Mouse (Mus musculus) heart, postnatal 36 days (tissue): Measurements from ENCODE around the gene Urgcp. TPM values are rescaled to one million over a fixed set of nuclear protein-coding genes. Genes with fewer than 3 reads are reported as not detected.

Source experiments
- DNase-seq, 2 experiments: peaks; one replicate each; pipeline ENCODE4 v3.0.0; 2021 to 2022
- intact Hi-C: fragments of 180-260 bp; cut with DNase I; formaldehyde crosslinking; loops from one replicate; pipeline ENCODE4 v1.15.1; 2025
- total RNA-seq, 2 experiments: library from RNA; stranded (reverse); gene quantifications; 2 replicates each; pipeline ENCODE4 v1.2.3; 2021

The Urgcp gene
- total RNA-seq, 2 experiments from 2014 or later, result 57.1 to 59.1 TPM

DNA sequence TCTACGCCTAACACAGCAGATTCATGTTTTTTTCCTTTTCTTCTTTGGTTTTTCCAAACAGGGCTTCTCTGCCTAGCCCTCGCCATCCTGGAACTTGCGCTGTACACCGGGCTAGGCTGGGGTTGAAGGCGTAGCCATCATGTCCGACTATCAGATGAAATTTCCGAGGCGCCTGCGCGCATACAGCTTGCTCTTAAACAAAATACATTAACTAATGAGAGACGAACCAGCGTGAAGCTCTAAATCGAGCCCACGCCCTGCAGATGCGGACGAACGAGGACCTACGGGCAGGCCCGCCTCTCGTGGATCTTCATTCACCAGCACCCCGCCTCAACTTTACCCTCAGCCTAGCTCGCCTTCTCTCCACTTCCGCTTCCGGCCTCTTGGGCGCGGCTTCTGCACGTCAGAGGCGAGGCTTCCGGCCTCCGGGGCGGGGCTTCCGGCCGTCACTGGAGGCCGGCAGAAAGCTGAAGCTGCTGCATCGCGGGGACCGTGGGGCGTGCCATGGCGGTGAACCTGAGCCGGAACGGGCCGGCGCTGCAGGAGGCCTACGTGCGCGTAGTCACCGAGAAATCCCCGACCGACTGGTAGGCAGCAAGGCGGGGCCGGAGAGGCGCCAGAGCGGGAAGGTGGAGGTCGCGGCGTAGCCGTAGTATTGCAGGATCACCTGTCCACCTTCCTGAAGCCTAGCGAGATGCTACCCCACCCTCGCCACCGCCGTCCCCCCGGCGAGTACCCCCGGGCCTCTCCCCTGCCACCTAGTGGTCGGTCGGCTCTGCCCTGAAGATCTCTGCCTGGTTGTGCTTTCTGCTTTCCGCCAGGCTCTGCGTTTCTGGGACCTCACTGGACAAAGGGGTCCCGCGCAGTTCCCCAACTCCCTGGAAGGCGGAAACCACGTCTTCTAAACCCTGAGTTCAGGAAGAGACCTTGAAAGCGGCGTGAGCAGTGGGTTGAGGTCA lies 26.2 kb upstream of the Urgcp start, which contains the start of gene Dbnl:
Dbnl (plus strand) TSS at position 433 of the 959 bp plus-strand sequence.
- intact Hi-C loops, result loop anchor here (2.0 to 5.0 kb wide), 4 partner anchors 48 to 90 kb away; partner anchors contain the start of genes Pold2 and Polm

DNA sequence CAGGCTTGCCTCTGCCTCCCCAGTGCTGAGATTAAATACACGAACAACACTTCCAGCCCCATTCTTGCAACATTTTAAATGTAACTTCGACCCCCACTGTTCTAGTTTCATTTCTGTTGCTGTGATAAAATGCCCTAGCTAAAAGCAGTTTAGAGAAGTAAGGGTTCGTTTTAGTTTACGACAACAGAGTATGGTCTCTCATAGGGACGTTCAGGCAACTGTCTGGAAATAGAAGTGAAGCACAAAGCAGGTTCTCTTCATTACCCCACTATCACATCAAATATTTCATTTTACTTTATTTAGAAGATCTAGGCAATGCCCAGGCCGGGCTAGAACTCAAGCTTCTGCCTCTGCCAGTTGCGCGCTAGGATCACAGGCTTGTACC lies 25.5 kb upstream of the Urgcp start:
- intact Hi-C loops, result loop anchor here (2.0 to 5.0 kb wide), 4 partner anchors 47 to 91 kb away; partner anchors contain the start of genes Pold2 and Polm
- no peak for DNase-seq

More for the DNA sequence above, 26.2 kb upstream of the Urgcp start, which contains the start of gene Dbnl:
- peak; percentile 97 for DNase-seq

DNA sequence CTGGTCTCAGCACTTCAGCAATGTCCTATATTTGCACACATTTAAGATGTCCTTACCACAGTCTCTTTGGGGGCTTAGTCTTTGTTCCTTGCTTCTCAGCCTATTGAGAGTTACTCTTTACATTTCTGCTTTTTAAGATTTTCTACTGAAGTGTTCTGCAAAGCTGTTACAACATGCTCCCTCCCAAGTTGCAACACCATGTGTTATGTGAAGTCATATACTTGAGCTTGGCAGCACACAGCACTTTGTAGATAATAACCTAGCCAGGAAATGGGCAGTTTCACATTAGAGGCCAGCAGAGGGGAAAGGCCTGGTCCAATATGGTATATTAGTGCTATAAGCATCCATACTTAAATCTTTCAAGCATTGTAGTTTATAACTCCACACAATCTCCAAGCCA lies 23.6 kb upstream of the Urgcp start:
- DNase-seq, result no peak
- intact Hi-C loops, result loop anchor here (2.0 to 5.0 kb wide), 3 partner anchors 21 to 78 kb away; partner anchors contain the start of gene Polm

DNA sequence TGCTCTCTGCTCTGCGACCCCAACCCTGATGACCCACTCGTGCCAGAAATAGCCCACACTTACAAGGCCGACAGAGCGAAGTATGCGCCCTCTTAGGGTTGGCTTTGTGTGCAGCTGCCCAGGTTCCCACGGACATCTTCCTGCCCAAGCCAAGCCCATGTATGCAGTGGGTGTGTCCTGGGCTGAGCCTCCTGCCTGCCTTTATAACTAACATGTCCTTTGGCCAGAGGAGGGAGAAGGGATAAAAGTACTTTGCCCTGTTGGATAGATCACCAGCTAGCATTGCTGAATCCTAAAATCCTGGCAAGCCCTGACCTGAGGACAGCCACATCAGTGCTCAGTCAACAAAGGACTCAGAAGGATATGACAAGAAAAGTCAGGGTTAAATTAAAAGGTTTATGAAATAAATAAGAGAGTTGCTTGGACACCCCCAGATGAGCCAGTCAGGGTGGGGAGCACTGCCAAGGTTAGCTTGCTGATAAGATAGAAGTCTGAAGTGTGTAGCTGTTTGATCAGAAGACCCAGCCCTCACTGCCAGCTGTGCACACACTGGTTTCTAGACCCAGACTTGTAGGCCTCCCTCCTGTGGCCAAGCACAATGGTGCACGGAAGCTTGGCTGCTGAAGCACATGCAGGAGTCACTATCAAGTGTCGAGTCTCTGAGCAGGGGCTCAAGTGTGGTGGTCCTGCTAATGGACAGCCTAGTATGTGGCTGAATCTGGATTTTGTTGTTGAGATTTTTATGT lies 20.2 kb upstream of the Urgcp start:
- intact Hi-C loops, result no loop called here
- no peak for DNase-seq

DNA sequence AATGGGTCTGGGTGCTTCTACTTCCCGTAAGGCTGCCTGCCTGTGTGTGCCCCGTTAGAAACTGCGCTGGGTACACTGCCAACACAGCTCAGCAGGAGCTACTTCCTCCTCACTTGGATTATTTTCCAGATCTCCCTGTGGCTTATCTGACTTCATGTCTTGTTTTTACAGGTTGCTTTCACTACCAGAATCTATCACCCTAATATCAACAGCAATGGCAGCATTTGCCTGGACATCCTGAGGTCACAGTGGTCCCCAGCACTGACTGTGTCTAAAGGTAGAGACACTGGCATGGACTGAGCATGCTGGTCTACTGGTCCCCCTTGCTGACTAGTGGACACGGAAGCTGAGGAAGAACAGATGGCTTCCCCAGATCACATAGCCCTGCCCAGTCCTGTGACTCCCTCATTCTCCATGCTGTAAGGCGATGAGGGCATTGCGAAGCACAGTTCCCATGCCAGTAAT lies 17.9 kb upstream of the Urgcp start:
- intact Hi-C loops, result no loop called here
- no peak for DNase-seq

DNA sequence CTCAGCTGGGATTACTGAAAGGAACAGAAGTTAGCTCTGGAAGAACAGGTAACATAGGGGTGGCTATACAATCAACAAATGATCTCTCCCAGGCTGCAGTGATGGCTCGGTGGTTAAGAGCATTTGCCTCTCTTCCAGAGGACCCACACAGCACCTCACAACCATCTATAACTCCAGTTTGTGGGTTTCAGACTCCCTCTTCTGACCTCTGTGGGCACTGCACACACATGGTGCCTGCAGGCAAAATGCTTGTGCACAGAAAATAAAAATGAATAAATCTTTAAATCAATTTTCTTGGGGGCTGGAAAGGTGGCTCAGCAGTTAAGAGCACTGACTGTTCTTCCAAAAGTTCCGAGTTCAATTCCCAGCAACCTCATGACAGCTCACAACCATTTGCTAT lies 16.3 kb upstream of the Urgcp start:
- intact Hi-C loops, result no loop called here
- no peak for DNase-seq

DNA sequence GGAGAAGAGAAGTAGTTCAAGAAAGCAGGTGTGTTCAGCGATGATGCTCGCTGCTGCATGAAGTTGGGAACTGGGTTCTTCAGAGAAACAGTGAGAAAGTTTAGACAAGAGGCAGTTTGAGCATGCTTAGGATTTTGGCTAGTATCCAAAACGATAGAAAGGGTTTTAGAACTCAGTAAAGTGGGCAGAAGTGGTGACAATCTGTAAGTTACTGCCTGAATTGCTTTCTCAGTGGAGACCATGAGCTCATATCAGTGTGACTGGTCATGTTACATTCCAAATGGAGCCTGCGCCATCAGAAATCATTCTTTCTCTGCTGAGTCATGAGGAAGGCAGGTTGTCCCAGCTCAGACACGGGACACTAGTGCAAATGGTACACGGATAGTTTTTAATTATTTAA lies 3.8 kb upstream of the Urgcp start:
- intact Hi-C loops, result no loop called here
- DNase-seq, result no peak

DNA sequence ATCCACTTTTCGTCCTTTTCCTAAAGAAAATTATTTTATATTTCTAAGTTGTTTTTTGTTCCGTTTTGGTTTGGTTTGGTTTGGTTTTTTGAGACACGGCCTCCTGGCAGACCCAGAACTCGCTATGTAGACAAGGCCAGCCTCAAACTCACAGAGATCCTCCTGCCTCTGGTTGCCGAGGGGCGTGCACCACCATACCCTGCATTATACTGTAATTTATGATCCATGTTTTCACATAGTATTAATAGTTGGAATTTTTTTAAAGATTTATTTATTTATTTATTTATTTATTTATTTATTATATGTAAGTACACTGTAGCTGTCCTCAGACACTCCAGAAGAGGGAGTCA lies 432 bp upstream of the Urgcp start:
- no peak for DNase-seq
- intact Hi-C loops, result loop anchor here (1.0 to 2.0 kb wide), 2 partner anchors 22 to 56 kb away; no protein-coding TSS in a partner anchor

DNA sequence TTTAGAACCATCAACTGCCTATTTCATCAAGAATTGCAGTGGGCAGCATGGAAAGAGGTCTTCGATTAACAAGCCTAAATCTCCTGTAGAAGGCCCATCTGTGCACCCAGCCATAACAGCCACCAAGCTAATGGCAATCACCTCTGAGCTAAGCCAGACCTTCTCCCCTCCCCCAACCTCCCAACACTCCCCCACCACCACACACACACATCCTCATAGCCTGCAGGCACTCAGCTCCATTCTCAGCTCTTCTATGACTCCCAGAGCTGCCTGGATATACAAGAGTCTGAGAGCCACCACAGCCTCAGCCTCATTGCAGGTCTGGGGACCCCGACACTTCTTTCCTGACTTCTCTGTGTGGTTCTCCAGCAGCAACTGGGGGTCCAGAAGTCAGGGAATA lies 8.4 kb downstream of the Urgcp start:
- intact Hi-C loops, result no loop called here
- no peak for DNase-seq

DNA sequence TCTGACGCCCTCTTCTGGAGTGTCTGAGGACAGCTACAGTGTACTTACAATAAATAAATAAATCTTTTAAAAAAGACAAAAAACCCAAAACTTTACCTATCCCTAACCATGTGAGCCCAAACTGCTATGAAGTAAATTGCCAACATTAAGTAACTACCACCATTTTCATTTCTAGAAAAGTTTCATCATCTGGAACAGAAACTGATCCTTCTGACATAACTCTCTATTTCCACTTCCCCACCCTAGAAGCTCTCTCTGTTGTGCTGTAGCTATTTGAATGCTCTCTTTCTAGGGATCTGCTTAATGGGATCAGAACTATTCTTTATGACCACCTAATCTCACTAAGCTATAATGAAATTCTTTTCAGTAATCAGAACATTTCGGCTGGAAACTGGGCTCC lies 17.2 kb downstream of the Urgcp start:
- DNase-seq, result no peak

DNA sequence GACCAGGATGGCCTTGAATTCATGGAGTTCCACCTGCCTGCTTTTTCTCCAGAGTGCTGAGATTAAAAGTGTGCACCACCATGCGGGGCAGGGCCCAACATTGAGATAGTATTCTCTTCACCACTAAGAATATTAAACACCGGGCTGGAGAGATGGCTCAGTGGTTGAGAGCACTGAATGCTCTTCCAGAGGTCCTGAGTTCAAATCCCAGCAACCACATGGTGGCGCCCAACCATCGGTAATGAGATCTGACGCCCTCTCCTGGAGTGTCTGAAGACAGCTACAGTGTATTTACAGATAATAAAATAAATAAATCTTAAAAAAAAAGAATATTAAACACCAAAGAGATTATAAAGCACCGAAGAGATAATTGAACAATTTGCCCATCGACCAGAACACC lies 20.1 kb downstream of the Urgcp start:
- peak in 1 of 2 experiments; percentile 41 for DNase-seq
- intact Hi-C loops, result no loop called here

More for the DNA sequence above, 17.2 kb downstream of the Urgcp start:
- intact Hi-C loops, result no loop called here

DNA sequence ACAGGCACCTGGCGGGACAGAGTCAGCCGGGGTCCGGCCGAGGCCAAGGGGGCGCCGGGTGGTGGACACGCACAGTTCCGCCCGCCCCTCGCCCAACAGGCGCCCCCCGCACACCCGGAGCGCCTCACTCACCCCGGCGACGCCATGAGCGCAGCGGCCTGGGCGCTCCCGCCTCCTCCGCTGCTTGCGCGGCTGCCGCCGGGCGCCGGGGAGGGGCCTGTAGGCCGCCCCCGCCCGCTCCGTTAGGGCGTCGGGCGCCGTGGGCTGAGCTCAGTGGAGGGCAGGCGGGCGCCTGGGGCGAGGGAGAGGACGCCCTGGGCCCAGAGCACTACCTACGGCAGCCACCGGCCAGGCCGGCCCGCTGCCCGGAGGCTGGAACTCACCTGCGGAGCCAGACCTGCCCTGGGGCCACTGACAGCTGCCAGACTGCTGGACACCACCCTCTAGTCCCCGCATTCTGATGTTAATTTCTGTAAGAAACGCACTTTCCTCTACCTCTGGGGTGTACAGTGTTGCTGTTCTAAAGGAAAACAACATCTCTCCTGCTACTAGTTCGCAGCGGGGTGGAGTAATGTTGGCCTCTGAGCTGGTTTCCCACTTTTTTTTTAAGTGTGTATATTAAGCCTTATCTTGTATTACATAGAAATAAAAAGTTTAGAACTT lies 21.1 kb downstream of the Urgcp start:
- DNase-seq, result peak; percentile 82 to 87
- intact Hi-C loops, result loop anchor here (1.0 to 2.0 kb wide), 3 partner anchors 21 to 48 kb away; partner anchors contain the start of genes Dbnl and Urgcp

DNA sequence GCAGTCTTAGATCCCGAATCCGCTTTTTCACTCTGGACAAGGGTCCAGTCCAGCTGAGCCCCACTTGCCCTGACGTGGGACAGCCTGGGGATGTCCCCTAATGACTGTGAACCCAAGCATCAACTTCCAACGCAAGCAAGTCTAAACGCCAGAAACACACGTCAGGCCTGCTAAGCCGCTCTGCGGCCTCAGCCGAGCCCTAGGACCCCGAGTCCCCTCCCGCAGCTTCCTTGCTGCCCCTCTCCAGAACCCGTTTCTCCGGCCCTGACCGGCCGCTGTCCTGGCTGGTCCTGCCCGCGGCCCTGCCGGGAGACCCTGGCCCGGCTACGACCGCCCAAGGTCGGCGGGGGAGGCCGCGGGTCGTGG lies 21.6 kb downstream of the Urgcp start:
- intact Hi-C loops, result loop anchor here (1.0 to 2.0 kb wide), 3 partner anchors 22 to 48 kb away; partner anchors contain the start of genes Dbnl and Urgcp
- DNase-seq, result no peak

DNA sequence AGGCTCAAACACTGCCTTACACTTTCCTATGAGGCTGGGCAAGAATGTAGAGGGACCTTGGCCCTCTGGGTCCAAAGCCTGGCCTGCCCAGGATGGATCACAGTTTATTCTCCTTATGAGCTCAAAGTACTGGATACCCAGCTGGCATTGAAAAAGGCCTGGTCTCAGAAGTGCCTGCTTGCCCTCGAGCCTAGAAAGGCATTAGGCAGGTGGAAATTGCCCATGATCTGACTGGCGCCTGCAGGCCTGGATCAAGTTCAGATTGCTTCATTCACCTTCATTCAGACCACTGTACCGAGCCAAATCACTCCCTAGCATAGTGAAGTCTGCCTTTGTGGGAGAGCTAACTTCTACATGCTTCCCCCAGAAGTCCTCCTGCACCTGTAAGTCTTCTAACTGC lies 22.3 kb downstream of the Urgcp start:
- intact Hi-C loops, result loop anchor here (1.0 to 2.0 kb wide), 3 partner anchors 22 to 49 kb away; partner anchors contain the start of genes Dbnl and Urgcp
- no peak for DNase-seq

DNA sequence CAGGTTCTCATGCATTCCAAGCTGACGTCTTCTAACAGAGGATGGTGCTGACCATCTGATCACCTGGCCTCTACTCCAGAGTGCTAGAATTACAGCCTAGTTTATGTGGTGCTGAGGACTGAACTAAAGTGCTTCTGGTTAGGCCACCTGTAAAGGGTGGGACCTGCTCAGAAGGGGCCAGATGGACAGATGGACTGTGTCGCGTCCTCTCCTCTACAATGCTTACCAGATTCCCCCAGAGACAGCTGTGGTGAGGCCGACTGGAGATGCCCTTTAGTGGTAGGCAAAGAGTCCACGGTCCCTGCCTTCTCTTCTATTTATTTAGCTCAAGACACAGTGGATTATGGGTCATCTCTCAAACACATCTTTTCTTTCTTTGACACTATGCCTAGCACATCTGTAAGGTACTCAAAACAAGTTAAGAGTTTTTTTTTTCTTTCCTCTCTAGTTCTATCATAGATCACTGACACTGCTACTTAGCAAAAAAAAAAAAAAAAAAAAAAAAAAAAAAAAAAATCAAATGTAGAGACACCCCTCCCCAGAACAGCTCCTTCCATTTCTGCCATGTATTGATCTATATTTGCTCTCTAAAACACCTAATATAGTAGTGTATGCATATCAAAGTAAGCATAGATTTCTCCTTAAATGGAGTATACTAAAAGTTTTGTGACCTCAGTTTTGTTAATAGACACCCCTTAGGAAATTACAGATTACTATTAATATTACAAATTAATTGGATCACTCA lies 23.1 kb downstream of the Urgcp start:
- intact Hi-C loops, result no loop called here
- no peak for DNase-seq

DNA sequence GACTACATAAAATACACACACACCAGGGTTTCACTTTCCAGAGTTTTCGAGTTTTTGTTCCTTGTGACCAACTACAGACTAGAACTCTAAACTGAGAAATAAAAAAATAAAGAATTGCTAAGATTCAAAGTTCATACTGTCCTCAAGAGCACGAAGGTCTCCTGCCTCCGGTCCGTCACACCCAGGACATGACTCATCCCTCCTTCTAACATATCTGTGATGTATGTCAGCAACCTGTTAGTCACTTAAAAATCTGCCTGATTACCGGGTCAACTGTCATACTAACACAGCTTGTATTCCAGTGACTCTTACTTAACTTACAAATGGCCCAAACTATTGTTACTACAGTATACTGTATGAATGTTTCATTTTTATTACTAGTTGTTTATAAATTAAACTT lies 25.0 kb downstream of the Urgcp start:
- no peak for DNase-seq
- intact Hi-C loops, result no loop called here

DNA sequence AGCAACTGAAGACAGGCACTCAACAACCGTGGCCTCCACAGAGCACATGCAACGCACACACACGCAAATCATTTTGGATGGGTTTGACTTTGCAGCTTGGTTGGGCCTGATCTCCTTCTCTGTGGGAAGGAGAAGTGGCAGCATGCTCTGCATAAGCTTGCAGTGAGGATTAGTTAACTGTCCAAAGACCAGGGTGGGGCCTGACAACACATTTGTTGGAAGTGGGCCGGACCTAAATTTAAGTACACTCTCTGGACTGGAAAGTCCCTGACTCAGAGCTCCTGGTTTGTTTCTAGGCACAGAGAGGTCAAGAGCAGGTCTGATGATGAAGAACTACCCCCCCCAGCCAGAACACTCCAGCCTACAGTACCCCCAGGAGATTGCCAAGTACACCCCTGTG lies 27.9 kb downstream of the Urgcp start:
- intact Hi-C loops, result no loop called here
- no peak for DNase-seq

DNA sequence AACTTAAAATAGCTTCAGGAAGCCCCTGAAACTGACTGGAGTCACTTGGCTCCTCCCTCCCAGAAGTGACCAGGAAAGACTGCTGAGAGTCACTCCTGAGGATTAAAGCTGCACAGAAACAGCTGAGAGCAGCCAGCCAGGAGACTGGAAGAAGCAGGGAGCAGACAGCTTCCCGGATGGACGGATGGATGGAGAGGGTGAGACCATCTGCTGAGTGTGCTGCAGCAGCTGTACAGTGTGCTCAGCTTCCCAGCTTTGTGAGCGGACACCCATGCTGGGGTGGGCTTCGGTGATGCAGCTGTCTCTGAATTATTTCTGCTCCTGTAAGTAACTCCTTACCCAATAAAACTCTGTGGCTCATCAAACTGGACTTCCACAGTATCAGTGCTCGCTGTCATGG lies 29.8 kb downstream of the Urgcp start:
- DNase-seq, result no peak
- intact Hi-C loops, result no loop called here

DNA sequence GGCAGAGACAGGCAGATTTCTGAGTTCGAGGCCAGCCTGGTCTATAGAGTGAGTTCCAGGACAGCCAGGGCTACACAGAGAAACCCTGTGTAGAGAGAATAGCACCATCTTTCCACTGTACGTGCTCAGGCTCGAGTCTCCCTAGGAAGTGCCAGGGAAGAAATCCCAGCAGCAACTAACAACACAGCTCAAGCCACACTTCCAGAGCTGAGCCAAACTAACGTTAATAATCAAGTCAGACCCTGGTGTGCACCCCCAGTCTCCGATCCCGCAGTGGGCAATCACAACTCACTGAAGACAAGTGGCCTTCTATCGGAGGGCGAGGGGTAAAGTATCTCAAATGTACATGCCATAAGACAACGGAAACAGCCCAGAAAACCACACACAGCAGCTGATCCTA lies 32.6 kb downstream of the Urgcp start:
- no peak for DNase-seq
- intact Hi-C loops, result no loop called here
